Mouse (Mus musculus): ENCODE results near the gene Ecd.

The Ecd gene

DNA sequence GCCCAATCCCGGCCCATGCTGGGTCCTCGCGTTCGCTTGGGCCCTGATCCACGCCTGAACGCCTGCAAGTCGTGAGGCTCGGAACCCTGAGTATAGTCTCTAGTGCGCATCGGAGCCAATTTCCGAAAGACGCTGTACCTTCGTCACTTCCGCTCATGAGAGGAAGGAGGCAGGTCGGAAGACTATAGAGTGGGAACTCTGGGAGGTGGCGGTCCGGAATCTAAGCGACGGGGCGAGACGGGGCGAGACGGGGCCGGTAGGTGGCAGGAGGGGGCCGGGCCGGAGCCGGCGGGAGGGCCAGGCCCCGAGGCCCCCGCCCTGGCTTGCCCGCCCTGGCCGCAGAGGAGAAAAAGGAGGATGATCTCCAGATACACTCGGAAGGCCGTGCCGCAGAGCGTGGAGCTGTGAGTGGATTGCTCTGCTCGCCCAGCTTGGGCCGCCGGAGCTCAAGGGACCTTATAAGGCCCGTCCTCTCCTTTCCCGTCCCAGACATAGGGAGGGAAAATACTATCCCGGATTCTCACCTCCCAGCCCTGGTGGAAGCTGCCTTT lies at the start of gene Ecd, which contains the start of gene Fam149b:
Gene Ecd (minus strand): TSS at position 131 of the 551 bp plus-strand sequence.
Gene Fam149b (plus strand): TSS at position 172 of the 551 bp plus-strand sequence.
- peak; percentile 97 for DNase-seq (ENCODE audit: low read depth, low spot score)

DNA sequence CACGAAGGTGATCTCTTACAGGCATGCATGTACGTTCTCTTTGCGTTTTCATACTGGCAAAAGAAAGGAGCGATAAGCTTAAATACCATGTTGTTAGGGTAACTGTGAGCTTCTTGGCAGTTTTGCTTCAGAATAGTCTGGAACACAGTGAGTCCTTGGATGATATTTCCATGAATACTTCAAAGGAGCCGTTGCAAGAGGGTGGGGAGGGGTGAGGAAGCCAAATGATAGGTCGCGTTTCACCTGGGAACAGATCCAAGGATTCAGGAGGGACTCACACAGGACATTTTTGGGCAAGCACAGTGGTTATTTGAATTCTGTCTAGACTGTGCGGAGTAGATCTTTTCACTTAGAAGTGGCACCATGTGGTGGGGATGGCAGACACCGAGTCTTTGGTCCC lies 49.3 kb upstream of the Ecd start:
- no peak for DNase-seq (ENCODE audit: low read depth, low spot score)

DNA sequence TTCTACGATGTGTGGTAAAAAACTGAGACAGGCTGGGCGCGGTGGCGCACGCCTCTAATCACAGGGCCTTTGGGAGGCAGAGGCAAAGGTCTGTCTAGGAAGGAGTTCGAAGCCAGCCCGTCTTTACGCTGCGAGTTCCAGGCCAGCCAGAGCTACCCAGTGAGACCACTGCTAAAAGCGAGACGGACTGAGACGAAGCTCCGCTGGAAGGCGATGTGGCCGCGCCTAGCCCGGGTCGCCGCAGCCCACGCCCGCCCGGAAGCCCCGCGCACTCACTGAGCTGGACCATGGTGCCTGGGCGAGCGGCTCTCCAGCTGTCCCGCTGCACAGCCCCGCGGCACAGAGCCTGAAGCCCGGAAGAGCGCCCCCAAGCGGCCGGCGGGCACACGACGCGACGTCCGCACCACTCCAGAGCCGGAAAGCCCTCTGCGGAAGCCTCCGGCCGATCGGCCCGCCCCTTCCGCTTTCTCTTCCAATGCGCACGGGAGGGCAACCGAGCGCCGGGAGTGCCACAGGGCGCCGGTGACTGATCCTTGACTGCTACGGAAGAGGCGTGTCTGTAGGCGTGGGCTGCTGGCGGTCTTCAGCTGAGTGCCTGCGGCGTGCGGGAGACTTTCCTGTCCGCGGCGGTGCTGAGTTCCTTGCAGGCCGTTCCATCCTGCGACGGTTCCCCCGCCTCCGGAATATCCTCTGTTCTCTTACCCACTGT lies 45.4 kb upstream of the Ecd start, which contains the start of gene Mrps16:
Gene Mrps16 (minus strand): TSS at position 430 of the 709 bp plus-strand sequence.
- DNase-seq (ENCODE audit: low read depth, low spot score), result peak; percentile 95

DNA sequence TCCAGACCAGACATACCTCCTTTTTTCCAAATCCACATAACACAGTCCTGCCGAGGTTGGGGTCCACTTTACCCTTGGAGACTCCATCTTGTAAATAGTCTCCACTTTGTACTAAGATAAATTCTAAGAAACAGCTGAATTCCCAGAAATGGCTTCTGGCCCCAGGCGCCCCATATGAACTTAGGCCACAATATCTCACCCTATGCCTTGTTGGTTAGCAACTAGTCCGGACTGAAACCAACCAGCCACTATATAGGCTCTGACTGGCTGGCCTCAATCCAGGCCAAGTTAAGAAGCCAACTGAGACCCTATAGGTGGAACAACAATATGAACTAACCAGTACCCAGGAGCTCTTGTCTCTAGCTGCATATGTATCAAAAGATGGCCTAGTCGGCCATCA lies 44.4 kb upstream of the Ecd start:
- DNase-seq (ENCODE audit: low read depth, low spot score), result no peak

DNA sequence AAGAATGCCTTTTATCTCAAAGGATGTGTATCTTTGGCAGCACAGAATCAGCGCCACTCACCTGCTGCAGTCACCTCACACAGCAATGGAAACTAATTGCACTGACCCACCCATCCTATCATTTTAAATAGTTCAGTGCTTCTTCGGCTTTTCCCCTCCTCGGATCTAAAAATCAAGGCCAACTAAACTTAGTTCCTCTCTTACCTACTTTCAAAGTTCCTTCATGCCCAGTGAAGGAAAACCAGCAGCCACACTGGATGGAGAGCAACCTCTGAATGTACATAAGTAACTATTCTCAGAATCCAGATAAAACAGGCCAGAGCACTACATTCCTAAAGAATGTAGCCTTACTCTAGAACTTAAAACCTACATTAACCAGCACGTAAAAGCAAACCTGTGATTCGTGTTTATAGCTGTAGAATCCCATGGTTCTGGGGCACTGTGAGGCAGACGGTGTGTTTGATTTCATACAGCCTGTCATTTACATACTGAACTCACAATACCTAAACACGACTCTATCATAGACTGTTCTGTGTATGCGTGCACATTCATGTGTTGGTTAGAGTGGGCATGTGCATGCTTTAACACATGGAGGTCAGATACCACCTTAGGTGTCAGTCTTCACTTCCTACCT lies 41.6 kb upstream of the Ecd start:
- DNase-seq (ENCODE audit: low read depth, low spot score), result no peak

DNA sequence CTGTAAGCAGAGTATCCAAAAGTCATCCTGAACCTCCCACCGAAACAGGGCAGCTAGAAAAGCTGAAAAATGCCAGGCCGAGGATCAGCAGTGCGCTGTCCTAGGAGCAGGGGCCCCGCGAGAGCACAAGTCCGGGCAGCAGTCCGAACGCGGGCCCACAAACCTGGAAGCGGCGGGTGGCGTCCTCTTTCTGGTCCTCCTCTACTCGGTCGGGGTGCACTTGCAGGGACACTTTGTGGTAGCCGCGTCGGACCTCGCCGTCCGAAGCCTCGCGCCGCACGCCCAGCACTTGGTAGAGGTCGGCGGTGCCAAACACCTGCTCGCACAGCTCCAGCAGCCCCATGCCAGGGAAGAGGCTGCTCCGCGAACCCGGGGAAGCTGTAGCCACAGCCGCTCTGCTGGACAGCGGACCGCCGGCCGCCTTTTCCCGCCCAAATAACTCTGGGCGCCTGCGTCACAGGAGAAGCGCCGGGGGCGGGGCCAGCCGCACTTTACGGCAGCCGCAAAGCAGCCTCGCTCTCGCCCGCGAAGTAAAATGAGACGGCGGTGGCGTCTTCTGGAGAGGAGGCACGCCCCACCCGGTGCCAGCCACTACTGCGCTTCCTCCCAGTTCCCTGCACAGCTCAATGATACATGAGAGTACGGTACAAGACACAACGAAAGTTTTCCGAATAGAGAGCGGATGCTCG lies 40.7 kb upstream of the Ecd start, which contains the start of gene Dnajc9:
Gene Dnajc9 (minus strand): TSS at position 470 of the 689 bp plus-strand sequence.
- DNase-seq (ENCODE audit: low read depth, low spot score), result peak; percentile 87

DNA sequence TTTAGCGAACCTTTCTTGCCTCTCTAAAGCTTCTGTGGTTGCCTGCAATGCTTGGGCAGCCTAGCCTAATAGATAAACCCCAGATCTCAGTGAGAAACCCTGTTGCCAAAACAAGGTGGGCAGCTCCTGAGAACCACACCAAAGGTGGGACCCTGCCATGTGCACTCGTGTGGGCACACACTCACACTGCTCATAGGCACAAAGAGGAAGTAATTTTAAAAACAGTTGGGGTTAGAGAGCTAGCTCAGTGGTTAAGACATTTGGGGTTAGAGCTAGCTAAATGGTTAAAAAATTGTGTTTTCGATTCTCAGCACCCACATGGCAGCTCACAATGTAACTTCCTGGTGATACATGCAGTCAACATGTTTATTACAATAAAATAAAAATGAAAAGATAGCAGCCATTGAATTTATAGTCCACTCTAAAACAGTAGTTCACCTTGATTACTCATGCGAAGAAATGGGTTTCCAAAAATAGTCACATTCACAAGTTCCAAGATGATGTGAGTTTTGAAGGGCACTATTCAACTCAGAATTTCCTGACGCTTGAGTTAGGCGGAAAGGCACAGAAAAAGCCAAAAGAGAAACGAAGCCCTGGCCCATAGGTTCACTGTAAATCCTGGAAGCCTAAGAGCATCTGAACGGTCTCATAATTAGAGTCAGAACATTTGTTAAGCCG lies 32.0 kb upstream of the Ecd start:
- DNase-seq (ENCODE audit: low read depth, low spot score), result no peak

DNA sequence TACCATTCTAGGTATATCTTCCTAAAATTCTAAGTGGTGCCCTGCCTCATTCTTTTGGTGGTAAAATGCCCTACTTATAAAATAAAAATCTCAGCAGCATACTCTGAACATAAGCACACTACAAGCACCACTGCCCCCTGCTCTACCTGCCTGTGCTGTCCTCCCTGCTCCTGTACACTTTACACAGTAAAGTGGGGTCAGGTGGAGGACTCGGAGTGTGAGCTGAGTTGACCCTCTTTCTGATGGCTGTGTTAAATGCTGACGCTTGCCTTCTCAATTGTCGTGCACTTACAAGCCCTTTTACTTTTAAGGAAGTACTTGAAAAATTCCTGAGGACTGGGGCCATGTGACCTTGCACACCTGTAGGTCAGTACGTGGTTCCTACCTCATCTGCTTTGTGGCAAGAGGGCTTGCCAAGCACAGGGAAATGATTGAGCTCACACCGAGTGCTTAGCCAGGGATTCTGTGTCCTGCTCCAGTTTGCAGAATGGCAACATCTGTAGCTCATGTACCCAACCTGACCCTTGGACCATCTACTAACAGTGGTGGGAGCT lies 31.2 kb upstream of the Ecd start:
- DNase-seq (ENCODE audit: low read depth, low spot score), result no peak

DNA sequence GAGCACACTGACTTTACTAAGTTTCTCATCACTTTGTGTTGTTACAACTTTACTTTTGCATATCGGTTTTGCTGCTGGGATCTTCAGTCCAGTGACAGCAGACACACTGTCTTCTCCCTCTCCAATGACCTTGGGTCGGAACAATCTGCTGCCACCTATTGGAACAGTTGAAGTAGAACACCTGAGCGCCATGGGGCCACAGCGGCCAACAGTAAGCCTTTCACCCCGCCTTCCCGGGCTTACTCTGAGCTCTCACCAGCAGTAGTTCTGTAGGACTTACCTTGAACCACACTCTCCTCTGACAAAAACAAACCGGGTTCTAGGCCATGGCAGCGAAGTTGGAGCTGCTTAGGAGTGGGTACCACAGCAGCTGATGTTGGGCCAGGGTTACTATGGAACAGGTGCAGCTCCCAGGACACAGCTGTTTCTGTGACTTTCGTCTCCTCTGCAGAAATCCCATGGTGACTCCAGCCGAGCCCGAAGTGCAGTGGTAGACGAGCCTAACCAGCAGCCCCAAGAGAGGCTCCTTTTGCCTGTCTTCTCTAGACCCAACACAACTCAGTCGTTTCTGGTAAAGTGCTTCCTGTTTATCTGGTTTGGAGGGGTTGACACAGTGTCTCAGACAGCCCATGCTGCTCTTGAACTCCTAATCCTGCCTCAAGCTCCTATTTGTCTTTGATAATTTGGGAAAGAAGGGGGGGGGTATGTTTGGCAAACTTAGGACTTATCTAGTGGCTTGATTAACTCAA lies 30.6 kb upstream of the Ecd start:
- DNase-seq (ENCODE audit: low read depth, low spot score), result no peak

DNA sequence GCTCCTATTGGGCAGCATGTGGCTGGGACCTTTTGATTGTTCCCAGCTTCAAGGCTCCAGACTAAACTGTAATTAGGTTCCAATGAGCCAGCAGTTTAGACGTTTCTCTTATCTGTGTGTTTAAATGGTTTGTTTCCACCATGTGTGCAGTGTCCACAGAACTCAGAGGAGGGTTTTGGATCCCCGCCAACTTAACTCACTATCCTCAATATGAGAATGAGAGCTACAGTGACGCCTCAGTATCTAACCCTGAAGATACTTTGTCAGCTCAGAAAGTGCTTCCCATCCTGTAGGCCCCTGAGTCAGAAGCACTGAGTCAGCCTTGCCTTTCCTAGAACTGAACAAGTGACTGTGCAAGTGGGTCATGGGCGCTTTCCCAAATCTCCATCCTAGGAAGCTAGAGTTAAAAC lies 29.2 kb upstream of the Ecd start:
- no peak for DNase-seq (ENCODE audit: low read depth, low spot score)

DNA sequence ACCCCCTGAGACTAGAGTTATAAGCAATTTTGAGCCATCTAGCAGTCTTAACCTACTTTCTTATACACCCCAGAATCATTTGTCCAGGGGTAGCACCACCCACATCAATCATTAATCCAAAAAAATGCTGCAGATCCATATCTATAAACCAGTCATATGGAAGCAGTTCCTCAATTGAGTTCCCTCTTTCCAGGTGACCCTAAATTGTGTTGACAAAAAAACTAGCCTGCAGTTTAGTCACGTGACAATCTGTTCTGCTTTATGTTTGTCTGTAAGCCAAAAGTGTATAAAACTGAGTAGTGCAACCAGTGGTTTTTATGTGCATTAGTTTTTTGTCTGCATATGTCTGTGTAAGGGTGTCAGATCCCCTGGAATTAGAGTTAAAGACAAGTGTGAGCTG lies 23.9 kb upstream of the Ecd start:
- no peak for DNase-seq (ENCODE audit: low read depth, low spot score)

DNA sequence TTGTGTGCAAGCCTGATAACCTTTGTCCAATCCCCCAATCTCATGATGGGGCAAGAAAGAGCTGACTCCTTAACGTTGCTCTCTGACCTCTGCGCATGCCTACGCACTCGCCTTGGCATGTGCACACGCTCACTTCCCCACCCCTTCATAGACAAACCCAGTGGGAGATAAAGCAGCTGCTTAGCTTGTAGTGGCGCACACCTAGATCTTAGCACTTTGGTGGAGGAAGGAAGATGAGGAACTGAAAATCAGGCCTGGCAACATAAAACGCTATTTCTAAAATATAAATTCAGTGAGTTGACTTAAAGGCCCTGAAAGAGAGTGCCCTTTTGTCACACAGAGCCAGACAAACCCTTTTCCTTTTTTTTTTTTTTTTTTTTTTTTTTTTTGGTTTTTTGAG lies 22.9 kb upstream of the Ecd start:
- DNase-seq (ENCODE audit: low read depth, low spot score), result no peak

DNA sequence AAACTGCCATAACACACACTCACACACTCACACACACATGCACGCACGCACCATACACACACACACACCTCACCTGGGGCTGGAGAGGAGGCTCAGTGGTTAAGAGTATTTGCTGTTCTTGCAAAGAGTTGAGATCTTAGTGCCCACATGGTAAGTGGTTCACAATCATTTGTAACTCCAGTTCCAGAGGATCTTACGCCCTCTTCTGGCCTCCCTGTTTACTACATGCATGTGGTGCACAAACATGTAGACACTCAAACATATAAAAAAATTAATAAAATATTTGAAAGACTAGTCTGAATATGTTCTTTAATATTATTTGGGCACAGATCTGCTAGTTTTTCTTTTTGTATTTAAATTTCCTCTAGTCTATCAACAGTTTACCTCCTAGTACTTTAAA lies 20.4 kb upstream of the Ecd start:
- DNase-seq (ENCODE audit: low read depth, low spot score), result no peak

DNA sequence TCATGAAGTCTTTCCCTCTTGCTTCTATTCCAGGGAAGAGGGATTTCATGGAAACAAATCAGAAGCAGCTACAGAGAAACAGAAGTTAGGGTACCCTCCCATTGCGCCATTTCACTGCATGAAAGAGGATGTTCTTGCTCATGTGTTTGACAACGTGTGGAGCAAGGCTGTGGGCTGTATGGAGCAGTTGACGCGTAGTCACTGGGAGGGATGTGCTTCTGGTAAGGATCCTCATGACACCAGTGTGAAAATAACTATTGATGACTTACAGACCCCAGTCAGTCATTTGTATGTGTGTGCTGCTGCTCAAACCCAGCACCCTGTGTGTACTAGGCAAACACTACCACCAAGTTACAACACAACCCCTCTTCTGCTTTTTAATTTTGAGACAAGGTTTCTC lies 15.3 kb upstream of the Ecd start:
- no peak for DNase-seq (ENCODE audit: low read depth, low spot score)

DNA sequence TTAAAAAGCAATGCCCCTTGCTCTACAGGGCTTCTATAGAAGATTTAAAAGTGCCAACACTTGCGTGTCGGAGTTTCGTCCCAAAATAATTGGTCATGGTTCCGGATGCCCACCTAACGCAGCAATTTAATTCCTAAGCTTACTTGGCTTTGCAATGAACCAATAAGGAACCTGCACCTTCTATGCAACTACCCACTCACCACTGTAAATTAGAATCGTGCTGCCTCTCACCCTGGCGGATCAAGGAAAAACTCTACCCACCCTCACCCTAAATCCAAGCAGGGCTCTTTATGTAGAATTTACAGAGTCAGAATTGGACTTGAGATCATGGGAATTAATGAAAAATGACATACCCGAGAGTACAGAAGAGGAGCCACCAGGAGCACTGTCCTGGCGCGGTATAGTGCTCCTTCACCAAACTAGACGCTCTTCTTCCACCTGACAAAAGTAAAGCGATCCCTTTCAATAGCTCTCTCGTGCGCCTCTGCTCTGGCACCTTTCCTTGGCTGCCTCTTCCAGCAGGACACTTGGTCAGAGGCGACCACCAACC lies 405 bp downstream of the Ecd start:
- no peak for DNase-seq (ENCODE audit: low read depth, low spot score)

DNA sequence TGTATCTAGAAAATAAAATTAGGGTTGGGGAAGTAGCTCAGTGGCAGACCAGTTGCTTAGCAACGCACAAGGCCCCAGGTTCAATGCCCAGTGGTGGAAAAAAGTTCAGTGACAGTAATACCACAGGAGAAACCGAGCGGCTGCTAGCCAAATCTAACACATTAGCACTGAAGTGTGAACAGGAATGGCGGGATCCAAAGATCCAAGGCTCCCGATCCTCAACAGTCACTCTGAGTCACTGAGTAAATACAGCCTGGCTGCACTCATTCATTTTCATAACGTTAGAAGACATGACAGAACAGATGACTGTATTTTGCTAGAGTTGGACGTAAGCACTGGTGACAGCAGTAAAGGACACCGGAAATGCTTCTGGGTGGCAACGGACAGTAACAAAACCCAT lies 2.0 kb downstream of the Ecd start:
- no peak for DNase-seq (ENCODE audit: low read depth, low spot score)

DNA sequence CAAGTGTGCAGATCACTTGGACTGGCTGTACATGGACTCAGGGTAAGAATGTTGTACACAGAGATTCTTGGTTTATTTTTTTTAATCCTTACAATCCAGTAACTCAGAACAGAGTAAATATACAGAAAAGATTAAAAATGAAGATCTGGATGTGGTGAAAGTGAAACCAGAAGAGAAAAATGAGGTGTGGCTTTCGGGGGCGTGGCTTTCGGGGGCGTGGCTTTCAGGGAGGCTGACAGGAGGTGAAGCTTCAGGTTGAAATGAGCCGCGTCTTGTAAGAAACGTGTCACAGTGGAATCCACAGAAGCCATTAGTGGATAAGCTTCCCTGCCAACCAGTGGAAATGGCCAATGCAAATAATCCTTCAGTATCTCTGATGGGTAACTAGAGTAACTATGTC lies 7.1 kb downstream of the Ecd start:
- peak; percentile 44 for DNase-seq (ENCODE audit: low read depth, low spot score)

DNA sequence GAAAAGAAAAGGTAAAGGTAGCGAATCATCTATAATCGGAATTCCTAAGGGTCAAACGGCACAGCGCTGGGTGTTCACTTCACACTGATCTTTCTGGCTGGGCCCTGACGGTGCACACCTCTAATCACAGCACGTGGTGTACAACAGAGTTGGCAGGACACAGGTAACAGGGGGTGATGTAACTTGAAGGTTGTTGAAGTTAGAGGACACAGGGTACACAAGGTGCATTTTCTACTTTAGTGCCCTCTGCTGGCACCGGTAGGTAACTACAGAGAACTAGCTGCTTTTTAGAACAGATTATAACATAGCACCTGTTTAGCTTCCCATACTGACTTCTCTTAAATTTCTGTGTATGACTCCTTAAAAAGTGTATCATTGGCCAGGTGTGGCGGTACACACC lies 7.8 kb downstream of the Ecd start:
- peak; percentile 47 for DNase-seq (ENCODE audit: low read depth, low spot score)

DNA sequence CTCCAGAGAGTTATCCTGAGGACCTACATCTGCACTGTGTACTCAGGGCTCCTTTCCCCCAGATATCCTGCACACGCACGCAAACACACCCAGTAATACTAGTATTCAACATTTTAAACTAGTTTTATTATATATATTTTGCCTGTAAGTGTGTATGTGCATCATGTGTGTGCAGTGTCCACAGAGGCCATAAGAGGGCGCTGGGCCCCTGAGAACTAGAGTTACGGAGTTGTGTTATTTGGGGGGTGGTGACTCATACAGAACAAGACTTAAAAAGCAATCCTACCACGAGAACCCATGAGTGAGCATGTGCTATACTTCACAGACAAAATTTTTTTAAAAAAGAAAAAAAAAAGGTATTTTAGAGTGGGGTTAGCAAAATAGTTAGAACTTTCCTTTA lies 8.5 kb downstream of the Ecd start:
- DNase-seq (ENCODE audit: low read depth, low spot score), result no peak

DNA sequence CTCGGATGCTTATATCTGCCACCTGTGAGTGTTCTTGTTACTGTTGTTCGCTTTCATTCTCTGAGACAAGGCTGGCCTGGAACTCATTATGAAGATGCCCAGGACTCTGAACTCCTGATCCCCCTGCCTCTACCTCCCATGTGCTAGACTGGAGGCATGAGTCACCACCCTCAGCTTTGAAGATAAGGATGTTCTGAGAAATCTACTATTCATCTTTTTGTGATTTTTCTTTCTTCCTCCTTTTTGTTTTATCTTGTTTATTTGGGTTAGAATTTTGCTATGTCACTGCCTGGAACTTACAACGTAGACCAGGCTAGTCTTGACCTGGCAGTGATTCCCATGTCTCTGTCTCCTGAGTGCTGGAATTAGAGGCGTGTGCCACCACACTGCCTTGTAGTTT lies 16.6 kb downstream of the Ecd start:
- DNase-seq (ENCODE audit: low read depth, low spot score), result no peak

Measured in c-Kit-negative CD71-positive TER-119-positive erythroid progenitor cells, embryonic 14.5 days (primary cell).